Mouse (Mus musculus) ES-E14 (cell line): Measurements from ENCODE around the gene Krt2. TPM values are rescaled to one million over a fixed set of nuclear protein-coding genes. Genes with fewer than 3 reads are reported as not detected.

Experiments
- DNase-seq: peaks from one replicate; pipeline ENCODE4 v3.0.0-alpha.2; 2013; ENCODE audit warnings: low read depth, low spot score
- H3K27ac ChIP-seq: 2 replicates; pipeline ENCODE4 v1.5.1; 2012; ENCODE audit warnings: low read depth, mild to moderate bottlenecking, low read length, moderate library complexity, mixed read lengths; ENCODE audit not compliant: poor library complexity, insufficient read depth, severe bottlenecking
- H3K36me3 ChIP-seq: 2 replicates; pipeline ENCODE4 v1.6.1; 2012; ENCODE audit warnings: mild to moderate bottlenecking, low read length, moderate library complexity, mixed read lengths; ENCODE audit not compliant: control insufficient read depth, poor library complexity, insufficient read depth, severe bottlenecking
- H3K4me1 ChIP-seq, 2 experiments: fragments of 150-350 bp in 1 of 2; sonication (generic) in 1 of 2; 2 replicates each; pipeline ENCODE4 v1.6.1; 2012; ENCODE audit warnings: low read length in 2 of 2, mild to moderate bottlenecking in 1 of 2, mixed read lengths in 1 of 2; ENCODE audit not compliant: control insufficient read depth in 2 of 2, insufficient read depth in 2 of 2, poor library complexity in 1 of 2
- H3K4me3 ChIP-seq, 2 experiments: fragments of 150-350 bp in 1 of 2; sonication (generic) in 1 of 2; 2 replicates each; pipeline ENCODE4 v1.5.1; 2012; ENCODE audit warnings: low read length in 2 of 2, low read depth in 1 of 2, mild to moderate bottlenecking in 1 of 2, mixed read lengths in 1 of 2; ENCODE audit not compliant: insufficient read depth in 1 of 2, poor library complexity in 1 of 2, severe bottlenecking in 1 of 2
- H3K9ac ChIP-seq: 2 replicates; pipeline ENCODE4 v1.6.1; 2012; ENCODE audit warnings: low read depth, mild to moderate bottlenecking, low read length, mixed read lengths; ENCODE audit not compliant: poor library complexity, insufficient read depth, severe bottlenecking
- H3K9me3 ChIP-seq: fragments of 150-350 bp; sonication (generic); 2 replicates; pipeline ENCODE4 v1.6.1; 2012; ENCODE audit warnings: low read depth, mild to moderate bottlenecking, low read length; ENCODE audit not compliant: control insufficient read depth, insufficient read depth
- CHD2 ChIP-seq: IDR thresholded peaks from 2 replicates; pipeline ENCODE4 v1.6.1; 2014; ENCODE audit warnings: mild to moderate bottlenecking, low read depth, low read length, inconsistent platforms
- HCFC1 ChIP-seq: IDR thresholded peaks from 2 replicates; pipeline ENCODE4 v1.6.1; 2012; ENCODE audit warnings: low read length, inconsistent platforms, borderline replicate concordance; ENCODE audit not compliant: insufficient read depth
- MAFK ChIP-seq: IDR thresholded peaks from 2 replicates; pipeline ENCODE4 v1.6.1; 2014; ENCODE audit warnings: mild to moderate bottlenecking, low read depth, low read length, inconsistent platforms; ENCODE audit not compliant: insufficient read depth
- ZC3H11A ChIP-seq: IDR thresholded peaks from 2 replicates; pipeline ENCODE4 v1.6.1; 2012; ENCODE audit warnings: low read depth, mild to moderate bottlenecking, inconsistent platforms, low read length, borderline replicate concordance
- ZNF384 ChIP-seq: IDR thresholded peaks from 2 replicates; pipeline ENCODE4 v1.6.1; 2012; ENCODE audit warnings: low read depth, low read length, inconsistent platforms
- in situ Hi-C, 2 experiments: fragments of 600-800 bp; cut with MboI; formaldehyde crosslinking; loops; one replicate each; pipeline ENCODE4 v1.15.1; 2025; ENCODE audit warnings: low sequenced_read_pairs in 2 of 2, inconsistent platforms in 1 of 2; ENCODE audit not compliant: unreplicated experiment in 2 of 2
- total RNA-seq: library from RNA; depleted of rRNA; stranded (reverse); fragments of 300-350 nt; gene quantifications from 2 replicates; pipeline ENCODE4 v1.2.3, GENCODE M21; 2012

Krt2 gene
- total RNA-seq, 1 experiment, result not detected

DNA sequence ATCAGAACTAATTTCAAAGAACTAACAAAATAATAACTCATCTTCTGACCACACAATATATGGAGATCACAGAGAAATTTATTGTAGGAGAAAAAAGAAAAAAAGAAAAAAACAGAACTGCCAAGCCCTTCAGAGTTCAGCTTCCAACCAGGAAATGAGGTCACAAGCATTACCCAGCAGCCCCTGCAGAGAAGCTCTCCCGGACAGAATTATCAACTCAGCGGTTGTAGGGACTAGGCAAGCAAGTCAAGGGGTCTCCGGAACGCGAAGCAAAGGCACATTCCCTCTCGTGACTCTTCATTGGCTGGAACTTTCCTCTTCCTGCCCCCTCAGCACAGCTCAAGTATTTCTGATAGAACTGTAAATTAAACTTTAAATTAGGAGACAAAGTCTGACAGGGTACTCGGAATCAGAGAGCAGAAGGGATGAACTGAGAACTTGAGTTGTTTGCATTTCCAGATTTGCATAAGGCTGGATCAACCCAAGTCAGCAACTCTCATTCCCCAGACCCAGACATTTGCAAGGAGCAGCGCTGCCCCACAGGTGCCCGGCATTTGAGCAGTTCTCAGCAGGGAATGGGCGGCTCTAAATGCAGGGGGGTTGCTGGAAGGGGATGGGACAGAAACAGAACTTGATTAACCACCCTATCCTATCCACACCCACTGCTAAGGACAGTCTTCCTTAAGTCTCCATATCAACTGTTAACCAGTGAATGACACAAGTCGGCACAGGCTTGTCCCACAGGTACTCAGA, 40.9 kb upstream of the Krt2 start:
- no peak overlapping the region for H3K27ac ChIP-seq
- H3K4me1 ChIP-seq, result peaks cover 4 to 12% of the 10 kb centered on the region in 2 experiments; a peak in 2 of 4 replicates
- no peaks in the 10 kb centered on the region for H3K9me3 ChIP-seq
- in situ Hi-C loops, result no loop called here
- H3K36me3 ChIP-seq, result no peaks in the 10 kb centered on the region
- TF ChIP-seq ZC3H11A (no peak), MAFK (no peak), ZNF384 (no peak), CHD2 (no peak), HCFC1 (no peak)
- H3K9ac ChIP-seq, result 0 out of 2 replicates have a peak overlapping the region, but pooled peaks have one; percentile 22
- DNase-seq, result no peak
- peak overlapping the region; percentile 53 to 73; a peak in 3 of 4 replicates for H3K4me3 ChIP-seq

DNA sequence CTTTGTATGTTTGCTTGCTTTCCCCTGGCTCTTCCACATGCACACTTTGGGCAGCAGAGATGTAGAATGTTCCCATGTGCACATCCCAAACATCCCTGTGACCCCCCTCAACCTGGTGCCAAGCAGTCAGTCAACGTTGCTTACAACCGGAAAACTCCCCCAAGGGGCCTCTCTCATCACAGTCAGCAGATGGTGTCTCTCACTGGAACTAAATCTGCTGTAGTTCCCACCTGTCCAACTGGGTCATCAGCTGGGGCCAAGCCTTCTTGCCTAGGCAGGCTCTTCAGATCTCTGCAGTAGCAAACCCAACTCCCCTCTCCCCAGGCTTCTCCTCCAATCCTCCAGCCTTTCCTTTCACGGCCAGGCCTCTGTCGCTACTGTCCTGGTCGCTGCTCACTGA, 38.7 kb upstream of the Krt2 start:
- Histone ChIP-seq H3K9ac (no peak overlapping the region), H3K4me3 (no peak overlapping the region), H3K27ac (no peak overlapping the region), H3K4me1 (peaks cover 4 to 12% of the 10 kb centered on the region in 2 experiments; a peak in 2 of 4 replicates), H3K36me3 (no peaks in the 10 kb centered on the region), H3K9me3 (no peaks in the 10 kb centered on the region)
- no peak for DNase-seq
- in situ Hi-C loops, result no loop called here
- TF ChIP-seq HCFC1 (no peak), CHD2 (no peak), ZC3H11A (no peak), ZNF384 (no peak), MAFK (no peak)

DNA sequence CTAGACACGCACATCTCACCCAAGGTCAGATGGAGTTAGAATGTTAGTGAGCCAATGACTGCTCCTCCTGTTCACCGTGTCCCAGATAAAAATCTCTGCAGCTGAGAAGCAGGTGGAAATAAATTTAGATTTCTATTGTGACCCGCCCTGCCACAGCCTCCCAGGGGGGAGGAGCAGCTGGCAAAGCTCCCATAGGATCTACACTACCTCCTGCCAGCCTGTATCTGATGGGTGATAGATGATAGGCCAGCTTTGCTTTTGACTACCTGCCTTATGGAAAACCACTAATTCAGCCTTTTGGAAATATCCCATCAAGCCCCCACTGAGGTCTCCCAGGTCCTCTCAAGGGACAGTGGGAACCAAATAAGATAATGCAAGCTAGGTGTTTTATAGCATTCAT, 37.8 kb upstream of the Krt2 start:
- Histone ChIP-seq H3K27ac (no peak overlapping the region), H3K4me3 (no peak overlapping the region), H3K36me3 (no peaks in the 10 kb centered on the region), H3K9me3 (no peaks in the 10 kb centered on the region), H3K4me1 (peaks cover 4 to 12% of the 10 kb centered on the region in 2 experiments; a peak in 2 of 4 replicates), H3K9ac (no peak overlapping the region)
- in situ Hi-C loops, result no loop called here
- no peak for DNase-seq
- no peak for TF ChIP-seq ZC3H11A
- no peak for TF ChIP-seq ZNF384
- no peak for TF ChIP-seq HCFC1
- no peak for TF ChIP-seq MAFK
- TF ChIP-seq CHD2, result no peak

DNA sequence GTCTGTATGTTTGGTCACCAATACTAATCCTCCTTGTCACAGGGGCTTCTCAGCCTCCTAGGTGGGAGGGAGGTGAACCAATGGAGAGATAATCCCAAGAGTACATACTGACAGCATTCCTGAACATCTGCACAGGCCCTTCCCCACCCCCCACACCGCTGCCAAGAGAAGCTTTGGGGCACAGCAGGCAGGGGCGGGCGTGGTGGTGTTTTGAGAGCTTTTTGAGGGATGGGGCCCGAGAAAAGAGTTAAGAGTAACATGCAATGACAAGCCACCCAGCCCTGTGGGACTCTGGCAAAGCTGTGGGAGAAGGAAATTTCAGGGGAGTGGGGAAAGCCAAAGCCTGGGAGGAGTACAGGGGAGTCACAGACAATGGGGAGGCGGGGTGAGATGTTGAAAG, 36.3 kb upstream of the Krt2 start:
- DNase-seq, result no peak
- peaks cover 2 to 10% of the 10 kb centered on the region in 2 experiments; a peak in 2 of 4 replicates for H3K4me1 ChIP-seq
- H3K9me3 ChIP-seq, result no peaks in the 10 kb centered on the region
- no peaks in the 10 kb centered on the region for H3K36me3 ChIP-seq
- no peak overlapping the region for H3K9ac ChIP-seq
- H3K27ac ChIP-seq, result no peak overlapping the region
- TF ChIP-seq CHD2, result no peak
- no peak for TF ChIP-seq ZC3H11A
- no peak overlapping the region for H3K4me3 ChIP-seq
- in situ Hi-C loops, result no loop called here
